Mouse (Mus musculus) embryonic fibroblast, embryonic 13.5 days (primary cell): ENCODE results near the gene Kmt5a.

Experiments used
- CTCF ChIP-seq: IDR thresholded peaks from 2 replicates; pipeline ENCODE4 v1.5.1; 2011; ENCODE audit warnings: mild to moderate bottlenecking, control low read depth, low read length, moderate library complexity, borderline replicate concordance; ENCODE audit not compliant: insufficient read depth
- POLR2A ChIP-seq: IDR thresholded peaks from 2 replicates; pipeline ENCODE4 v1.6.1; 2011; ENCODE audit warnings: low read depth, mild to moderate bottlenecking, control low read depth, low read length, moderate library complexity

GRCm38 (mm10) chr5:124433048-124433447, 6.7 kb upstream of the Kmt5a start:
- TF ChIP-seq CTCF (no peak), POLR2A (no peak)
